ENCODE assay signal across 7 mouse cellular contexts in the genomic region with DNA sequence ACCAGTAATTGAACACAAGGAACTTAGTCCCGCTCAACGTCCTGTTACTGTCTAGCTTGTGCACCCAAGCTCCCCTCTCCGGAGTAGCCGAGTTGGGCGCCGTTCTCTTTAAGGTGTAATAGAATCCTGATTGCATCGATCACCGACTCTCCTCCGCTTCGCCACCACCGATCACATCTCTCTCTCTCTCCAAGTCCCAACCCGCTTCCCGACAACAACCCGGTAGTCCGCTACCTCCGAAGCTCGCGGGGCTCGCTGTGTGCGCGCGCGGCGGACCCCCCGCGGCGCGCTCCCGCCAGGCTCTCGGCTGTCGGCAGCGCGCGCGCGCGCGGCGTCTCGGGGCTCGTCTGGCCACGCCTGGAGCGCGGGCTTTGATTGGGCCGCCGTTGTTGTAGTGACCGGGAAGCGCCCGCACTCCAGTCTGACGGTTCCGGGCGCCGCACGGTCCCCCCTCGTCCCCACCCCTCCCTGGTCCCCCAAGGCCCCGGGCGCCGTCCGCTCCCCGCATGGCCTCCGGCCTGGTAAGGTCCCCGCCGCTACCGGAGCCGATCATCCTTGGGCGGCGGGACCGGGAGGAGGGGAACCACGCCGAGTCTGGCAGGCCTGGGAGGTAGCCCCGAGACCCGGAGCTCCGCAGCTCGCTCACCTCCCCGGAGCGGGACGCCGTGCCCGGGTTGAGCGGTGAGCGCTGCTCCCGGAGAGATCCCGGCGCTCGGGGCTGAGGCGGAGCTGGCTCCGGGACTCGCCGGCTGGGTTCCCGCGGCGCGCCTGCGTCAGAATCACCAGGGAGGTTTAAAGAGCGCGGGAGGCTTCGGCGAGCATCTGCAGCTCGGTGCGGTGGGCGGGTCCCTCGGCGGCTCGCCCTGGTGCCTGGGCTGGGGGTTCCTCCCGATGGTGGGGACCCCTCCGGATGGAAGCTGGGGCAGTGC. TPM values are rescaled to one million over a fixed set of nuclear protein-coding genes. Genes with fewer than 3 reads are reported as not detected.
DNase-seq lines count a peak whose midpoint lies in the region; ATAC-seq lines count a peak whose summit lies in the region.

A gene (plus strand): TSS at position 334 of the 929 bp plus-strand sequence.

- H3K4me1 ChIP-seq in intestine, embryonic 15.5 days (replicated peaks): peaks cover 10% of the 10 kb centered on the region; the same call in 1 of the 2 replicates
- peaks cover 12% of the 10 kb centered on the region for H3K4me1 ChIP-seq in midbrain, embryonic 11.5 days (ENCODE audit: control insufficient read depth, insufficient read depth, low read length)

- H3K27ac ChIP-seq in intestine, embryonic 15.5 days: peak within 1 kb of the TSS; percentile 84
- peak within 1 kb of the TSS; percentile 77 for H3K27ac ChIP-seq in midbrain, embryonic 11.5 days (ENCODE audit: low read depth, low read length)

- H3K36me3 ChIP-seq in intestine, embryonic 15.5 days: peaks cover 7% of the 10 kb centered on the region; the same call in 1 of the 2 replicates
- H3K36me3 ChIP-seq in midbrain, embryonic 11.5 days (ENCODE audit: control insufficient read depth, insufficient read depth, low read length): peaks cover 4% of the 10 kb centered on the region; the same call in 1 of the 2 replicates

- peaks cover 5% of the 10 kb centered on the region; the same call in 1 of the 2 replicates for H3K9me3 ChIP-seq in intestine, embryonic 15.5 days
- H3K9me3 ChIP-seq in midbrain, embryonic 11.5 days (ENCODE audit: control insufficient read depth, low read length): no peaks in the 10 kb centered on the region

- peak; percentile 94 for ATAC-seq in intestine, embryonic 15.5 days
- ATAC-seq in midbrain, embryonic 11.5 days (ENCODE audit: low FRiP score): peak; percentile 95

- peak within 1 kb of the TSS; percentile 98 for H3K4me3 ChIP-seq in intestine, embryonic 15.5 days (replicated peaks)
- peak within 1 kb of the TSS; percentile 87 for H3K4me3 ChIP-seq in midbrain, embryonic 11.5 days (ENCODE audit: low read depth, low read length)

- WGBS in intestine, embryonic 15.5 days: under 1% methylated on average over 105 of the region's 106 CpGs
- WGBS in midbrain, embryonic 11.5 days: under 1% methylated on average over 106 of the region's 106 CpGs

- DNase-seq in adrenal gland, adult 2 months: peak; percentile 93
- DNase-seq in embryo, embryonic 10.5 days (ENCODE audit: low spot score): peak; percentile 94
- DNase-seq in gastrocnemius, postnatal 25 days: peak; percentile 85
- DNase-seq in left cerebral cortex, postnatal 4 days: peak; percentile 90
- peak; percentile 99 for DNase-seq in midbrain, embryonic 11.5 days (ENCODE audit: low spot score, missing footprints)
- DNase-seq in skeletal muscle tissue, adult 2 months (ENCODE audit: low read depth, low spot score): peak; percentile 65

- H3K4me2 ChIP-seq in intestine, embryonic 15.5 days (replicated peaks): peak within 1 kb of the TSS; percentile 96
- H3K4me2 ChIP-seq in midbrain, embryonic 11.5 days: peak within 1 kb of the TSS; percentile 96

- H3K27me3 ChIP-seq in intestine, embryonic 15.5 days (replicated peaks): no peaks in the 10 kb centered on the region
- no peaks in the 10 kb centered on the region for H3K27me3 ChIP-seq in midbrain, embryonic 11.5 days (ENCODE audit: control insufficient read depth, insufficient read depth, low read length)

- intact Hi-C loops in left cerebral cortex, postnatal 4 days (cut with DNase I): loop anchor here (10.0 kb wide), 1 partner anchor 468 kb away; no protein-coding TSS in a partner anchor

- H3K9ac ChIP-seq in intestine, embryonic 15.5 days: peak within 1 kb of the TSS; percentile 91
- H3K9ac ChIP-seq in midbrain, embryonic 11.5 days (ENCODE audit: low read length): peak within 1 kb of the TSS; percentile 92

RNA-seq across cellular contexts. Expression of the gene that starts here (rescaled TPM):
- 10 to 100 TPM; 13.5 to 17.0 TPM for total RNA-seq in adrenal gland, adult 2 months (2021)
- polyA plus RNA-seq in adrenal gland, adult 2 months (2012; rRNA removed): 3.7 and 3.8 TPM in 2 replicates
- total RNA-seq in gastrocnemius, postnatal 25 days (2021): 1 to 10 TPM; 3.5 to 4.0 TPM
- polyA plus RNA-seq in intestine, embryonic 15.5 days (2015; fragmentation: Nextera tagmentation; extraction: Ambion mirVana): 21.2 and 23.3 TPM in 2 replicates
- 10 to 100 TPM; 13.3 to 14.8 TPM for total RNA-seq in left cerebral cortex, postnatal 4 days (2021)
- 37.2 and 38.6 TPM in 2 replicates for polyA plus RNA-seq in midbrain, embryonic 11.5 days (2014; fragmentation: Nextera tagmentation; extraction: Ambion mirVana)

Comparison
In these comparisons a context has a peak if more than half of its experiments do, and no peak if none do; other contexts are left out.
1. Peak in every context shown above with its lines: DNase-seq, ATAC-seq, H3K4me3 ChIP-seq and H3K27ac ChIP-seq.